16 mouse cellular contexts compared by ENCODE assay signal in genomic region chr1:89088144-89088543, GRCm38 (mm10). TPM values are rescaled to one million over a fixed set of nuclear protein-coding genes. Genes with fewer than 3 reads are reported as not detected.
A peak's percentile ranks its signal among the peaks of the same experiment; 100 is the strongest.
DNase-seq lines count a peak whose midpoint lies in the region; ATAC-seq lines count a peak whose summit lies in the region.
"Had no signal": no experiment of that assay in that cellular context is flagged by ENCODE, and none has a peak within 500 bp of the region (broad histone marks: within the 10 kb centered on the region; RNA-seq: fewer than 3 reads in every experiment).

No protein-coding gene starts in this region.

- no peaks in the 10 kb centered on the region for H3K36me3 ChIP-seq in heart, embryonic 15.5 days
- no peaks in the 10 kb centered on the region for H3K36me3 ChIP-seq in heart, embryonic 12.5 days
- no peaks in the 10 kb centered on the region for H3K36me3 ChIP-seq in limb, embryonic 12.5 days
- H3K36me3 ChIP-seq: limb, embryonic 13.5 days; liver, embryonic 15.5 days had no signal

- intact Hi-C loops in left cerebral cortex, postnatal 4 days (cut with DNase I): no loop called here

- H3K9ac ChIP-seq in heart, embryonic 15.5 days: no peak overlapping the region
- H3K9ac ChIP-seq in heart, embryonic 12.5 days: no peak overlapping the region
- no peak overlapping the region for H3K9ac ChIP-seq in limb, embryonic 12.5 days (replicated peaks)
- H3K9ac ChIP-seq: limb, embryonic 13.5 days; liver, embryonic 15.5 days had no signal

- H3K4me3 ChIP-seq in heart, embryonic 15.5 days: no peak overlapping the region
- H3K4me3 ChIP-seq in heart, embryonic 12.5 days: no peak overlapping the region
- H3K4me3 ChIP-seq in limb, embryonic 12.5 days (replicated peaks): no peak overlapping the region
- H3K4me3 ChIP-seq: limb, embryonic 13.5 days; liver, embryonic 15.5 days had no signal

- DNase-seq in left cerebral cortex, postnatal 4 days: peak; percentile 80
- no peak for DNase-seq in left cerebral cortex, adult 8-10 months (ENCODE audit: low spot score in 2 of 2)
- DNase-seq in ovary, postnatal 36 days (ENCODE audit: low spot score): peak; percentile 7
- no peak for DNase-seq in ovary, postnatal 14 days (ENCODE audit: low spot score)
- DNase-seq: adrenal gland, adult 8-10 months; cerebellum, postnatal 25 days; kidney, adult 2 months; thymus, postnatal 36 days had no signal

- no peak for ATAC-seq in heart, embryonic 15.5 days (replicated peaks; ENCODE audit: insufficient number of reproducible peaks, insufficient read depth, low FRiP score, low read depth)
- no peak for ATAC-seq in heart, embryonic 12.5 days (ENCODE audit: insufficient number of reproducible peaks, low FRiP score)
- no peak for ATAC-seq in limb, embryonic 12.5 days (ENCODE audit: insufficient number of reproducible peaks, insufficient read depth, low FRiP score, low TSS enrichment, low read depth)
- ATAC-seq in erythroblast, adult 5-6 weeks (replicated peaks; ENCODE audit: low FRiP score, poor library complexity, severe bottlenecking): no peak
- ATAC-seq: CD4-positive, CD25-positive, alpha-beta regulatory T cell, adult 4 months had no signal

- no peak overlapping the region for H3K4me2 ChIP-seq in heart, embryonic 15.5 days
- H3K4me2 ChIP-seq in heart, embryonic 12.5 days: no peak overlapping the region
- H3K4me2 ChIP-seq in limb, embryonic 12.5 days: no peak overlapping the region
- H3K4me2 ChIP-seq: limb, embryonic 13.5 days; liver, embryonic 15.5 days had no signal

- H3K27ac ChIP-seq in heart, embryonic 15.5 days: 0 out of 2 replicates have a peak overlapping the region, but pooled peaks have one; percentile 12
- no peak overlapping the region for H3K27ac ChIP-seq in heart, embryonic 12.5 days (ENCODE audit: poor library complexity, severe bottlenecking)
- H3K27ac ChIP-seq in limb, embryonic 12.5 days: peak overlapping the region; percentile 45
- H3K27ac ChIP-seq: limb, embryonic 13.5 days; liver, embryonic 15.5 days had no signal

- H3K27me3 ChIP-seq in heart, embryonic 15.5 days: no peaks in the 10 kb centered on the region
- H3K27me3 ChIP-seq in heart, embryonic 12.5 days (replicated peaks): no peaks in the 10 kb centered on the region
- no peaks in the 10 kb centered on the region for H3K27me3 ChIP-seq in limb, embryonic 12.5 days
- H3K27me3 ChIP-seq: limb, embryonic 13.5 days had no signal

- no peaks in the 10 kb centered on the region for H3K9me3 ChIP-seq in heart, embryonic 15.5 days (replicated peaks)
- H3K9me3 ChIP-seq in heart, embryonic 12.5 days (replicated peaks): no peaks in the 10 kb centered on the region
- H3K9me3 ChIP-seq in limb, embryonic 12.5 days: no peaks in the 10 kb centered on the region
- H3K9me3 ChIP-seq: limb, embryonic 13.5 days; liver, embryonic 15.5 days had no signal

- WGBS in heart, embryonic 15.5 days: 27% methylated on average over 10 of the region's 10 CpGs
- 40% methylated on average over 10 of the region's 10 CpGs for WGBS in heart, embryonic 12.5 days
- 47% methylated on average over 10 of the region's 10 CpGs for WGBS in limb, embryonic 12.5 days

- H3K4me1 ChIP-seq in heart, embryonic 15.5 days (replicated peaks): peaks cover 71% of the 10 kb centered on the region
- peaks cover 79% of the 10 kb centered on the region for H3K4me1 ChIP-seq in heart, embryonic 12.5 days (replicated peaks)
- peaks cover 55% of the 10 kb centered on the region for H3K4me1 ChIP-seq in limb, embryonic 12.5 days (replicated peaks)

RNA-seq across cellular contexts. Expression of gene Sh3bp4, which starts 17.9 kb away (rescaled TPM):
- polyA plus RNA-seq in heart, embryonic 15.5 days (2015; fragmentation: Nextera tagmentation; extraction: Ambion mirVana): 21.2 and 21.7 TPM in 2 replicates
- polyA plus RNA-seq in heart, embryonic 12.5 days (2016; fragmentation: Nextera tagmentation; extraction: Ambion mirVana): 25.8 and 28.1 TPM in 2 replicates
- total RNA-seq in left cerebral cortex, postnatal 4 days (2021): 10 to 100 TPM; 25.4 to 26.1 TPM
- 10 to 100 TPM; 16.2 to 17.6 (median 17.2) TPM for total RNA-seq in left cerebral cortex, adult 8-10 months (2022)
- polyA plus RNA-seq in limb, embryonic 12.5 days (2016; fragmentation: Nextera tagmentation; extraction: Ambion mirVana): 22.3 and 23.1 TPM in 2 replicates
- 0.21 TPM in 1 of 2 replicates, not detected in the other for total RNA-seq in erythroblast, adult 5-6 weeks (2015; ENCODE audit: low replicate concordance)
- total RNA-seq in erythroblast, adult 5-6 weeks (2017; ENCODE audit: low replicate concordance): 0.51 TPM in 1 of 2 replicates, not detected in the other
- total RNA-seq: MEL had no signal

Comparison
In these comparisons a context has a peak if more than half of its experiments do, and no peak if none do; other contexts are left out.
1. DNase-seq: peak in left cerebral cortex, postnatal 4 days (single experiment) and ovary, postnatal 36 days (single experiment); none in left cerebral cortex, adult 8-10 months (0 of 2) and ovary, postnatal 14 days (single experiment).
2. RNA of gene Sh3bp4, which starts 17.9 kb away (total RNA-seq): 25.4 to 26.1 TPM in left cerebral cortex, postnatal 4 days and 16.2 to 17.6 TPM in left cerebral cortex, adult 8-10 months; 0.21 to 0.51 TPM in erythroblast, adult 5-6 weeks; every median in the first group is over 10 times any median in the second.